Mouse (Mus musculus) frontal cortex, postnatal 25 days (tissue): ENCODE measurements around the gene Tnfaip2.
A peak's percentile ranks its signal among the peaks of the same experiment; 100 is the strongest.

Experiments
- DNase-seq, 2 experiments: peaks; one replicate each; pipeline ENCODE4 v3.0.0; 2022; ENCODE audit warnings: low spot score in 2 of 2

Tnfaip2 gene

GRCm38 (mm10) chr12:111442309-111443010 is at the start of gene Tnfaip2:
TSS of gene Tnfaip2 (plus strand) at chr12:111442469.
- no peak for DNase-seq

GRCm38 (mm10) chr12:111394008-111394407 is 48.3 kb upstream of the Tnfaip2 start:
- no peak for DNase-seq

GRCm38 (mm10) chr12:111396997-111397396 is 45.3 kb upstream of the Tnfaip2 start:
- no peak for DNase-seq

GRCm38 (mm10) chr12:111401454-111402184 is 40.6 kb upstream of the Tnfaip2 start:
- DNase-seq, result peak; percentile 68 to 69

- no peak for DNase-seq
Measured at GRCm38 (mm10) chr12:111404880-111405279, 37.4 kb upstream of the Tnfaip2 start.

- DNase-seq, result no peak
Measured at GRCm38 (mm10) chr12:111406622-111407021, 35.6 kb upstream of the Tnfaip2 start, which contains the start of gene Lbhd2. TSS of gene Lbhd2 (plus strand) at chr12:111406809.

GRCm38 (mm10) chr12:111409583-111409982 is 32.7 kb upstream of the Tnfaip2 start:
- DNase-seq, result no peak

- no peak for DNase-seq
Measured at GRCm38 (mm10) chr12:111411631-111412355, 30.5 kb upstream of the Tnfaip2 start.

GRCm38 (mm10) chr12:111412581-111413284 is 29.5 kb upstream of the Tnfaip2 start:
- no peak for DNase-seq

- peak; percentile 79 for DNase-seq
Measured at GRCm38 (mm10) chr12:111413300-111413699, 29.0 kb upstream of the Tnfaip2 start.

GRCm38 (mm10) chr12:111416921-111417779 is 25.1 kb upstream of the Tnfaip2 start, which contains the start of gene Exoc3l4:
TSS of gene Exoc3l4 (plus strand) at chr12:111417017.
- DNase-seq, result no peak

- DNase-seq, result no peak
Measured at GRCm38 (mm10) chr12:111419918-111420317, 22.4 kb upstream of the Tnfaip2 start.

- no peak for DNase-seq
Measured at GRCm38 (mm10) chr12:111420946-111421709, 21.1 kb upstream of the Tnfaip2 start.

- no peak for DNase-seq
Measured at GRCm38 (mm10) chr12:111422852-111423251, 19.4 kb upstream of the Tnfaip2 start.

GRCm38 (mm10) chr12:111423570-111424129 is 18.6 kb upstream of the Tnfaip2 start:
- no peak for DNase-seq

GRCm38 (mm10) chr12:111424547-111424946 is 17.7 kb upstream of the Tnfaip2 start:
- no peak for DNase-seq

GRCm38 (mm10) chr12:111425258-111425657 is 17.0 kb upstream of the Tnfaip2 start:
- DNase-seq, result peak; percentile 82 to 84

GRCm38 (mm10) chr12:111425789-111426460 is 16.3 kb upstream of the Tnfaip2 start:
- DNase-seq, result peak; percentile 93 to 96
